Mouse (Mus musculus) heart, adult 11 months (tissue): ENCODE measurements around the gene Spata45.
A peak's percentile ranks its signal among the peaks of the same experiment; 100 is the strongest.

Experiments used
- DNase-seq: peaks from one replicate; pipeline ENCODE4 v3.0.0; 2022

Gene Spata45

GRCm38 (mm10) chr1:191086304-191086878 is 50.0 kb downstream of the Spata45 start:
- DNase-seq: no peak

DNA sequence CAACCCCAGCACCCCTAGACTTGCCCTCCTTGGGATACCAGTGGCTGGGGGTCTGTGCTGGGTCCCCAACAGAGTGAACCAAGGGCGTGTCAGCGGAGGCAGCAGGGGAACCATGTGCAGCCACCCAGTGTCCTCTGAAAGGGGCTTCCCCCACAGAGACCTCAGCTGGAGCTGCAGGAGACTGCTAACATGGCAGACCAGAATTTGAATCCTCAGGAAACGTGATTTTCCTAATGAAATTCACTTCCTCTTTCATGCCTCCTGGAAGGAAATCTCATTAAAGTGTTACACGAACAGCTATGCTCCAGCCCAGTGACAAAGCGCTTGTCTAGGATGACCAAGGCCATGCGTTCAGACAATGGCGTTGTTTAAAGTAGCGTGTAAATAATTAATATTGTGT is 50.5 kb downstream of the Spata45 start:
- DNase-seq: no peak

GRCm38 (mm10) chr1:191087955-191088354 is 51.5 kb downstream of the Spata45 start:
- no peak for DNase-seq

DNA sequence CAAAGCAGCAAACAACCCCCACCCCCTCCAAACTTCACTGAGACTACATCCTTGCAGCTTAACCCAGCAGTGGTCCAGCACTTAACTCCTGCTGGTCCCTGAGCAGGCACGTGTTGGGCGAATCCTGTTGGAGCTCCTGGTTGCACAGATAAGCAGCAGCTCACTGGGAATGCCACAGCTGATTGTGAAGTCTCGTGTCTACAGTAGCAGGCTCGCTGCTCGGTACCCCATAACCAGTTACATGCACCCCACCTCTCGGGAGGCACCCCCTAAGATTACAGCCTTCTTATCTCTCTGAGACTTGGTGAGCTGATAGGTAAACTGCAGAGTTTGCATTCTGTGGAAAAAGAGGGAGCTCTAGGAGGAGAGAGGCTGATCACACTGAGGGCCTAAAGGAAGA is 52.9 kb downstream of the Spata45 start:
- DNase-seq: no peak

DNA sequence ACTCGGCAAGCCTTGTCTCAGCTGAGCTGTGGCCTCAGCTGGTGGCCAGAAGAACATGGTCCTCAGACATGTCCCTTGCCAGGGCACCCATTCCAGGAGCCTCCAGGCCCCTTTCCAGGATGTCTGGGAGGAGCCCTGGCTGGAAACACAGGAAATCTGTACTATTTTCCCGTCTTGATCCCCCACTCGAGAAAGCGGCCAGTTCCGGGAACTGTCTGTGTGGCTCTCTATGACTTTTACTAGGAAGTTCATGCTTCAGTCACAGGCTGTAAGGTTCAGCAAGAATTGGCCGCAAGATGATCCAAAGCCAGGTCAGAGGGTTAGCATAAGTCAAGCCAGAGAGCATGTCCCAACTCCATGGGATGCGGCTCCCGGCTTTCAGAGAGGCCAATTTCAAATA is 55.6 kb downstream of the Spata45 start:
- DNase-seq: peak; percentile 91
